Mouse (Mus musculus) neural tube, embryonic 11.5 days (tissue): Measurements from ENCODE around the gene Uqcr11. TPM values are rescaled to one million over a fixed set of nuclear protein-coding genes. Genes with fewer than 3 reads are reported as not detected.
A peak's percentile ranks its signal among the peaks of the same experiment; 100 is the strongest.

Experiments used
- ATAC-seq: fragments of 200-750 bp; cut with Nextera tagmentation; 2 replicates; pipeline ENCODE4 v1.8.0; 2017; ENCODE audit warnings: moderate number of reproducible peaks, mild to moderate bottlenecking, moderate TSS enrichment, moderate library complexity; ENCODE audit not compliant: insufficient read depth, low FRiP score, low TSS enrichment
- DNase-seq: peaks from one replicate; pipeline ENCODE4 v3.0.0-alpha.2; 2015; ENCODE audit warnings: low spot score
- H3K27ac ChIP-seq: fragments of 300-500 bp; sonication (generic); 2 replicates; pipeline ENCODE4 v1.5.1; 2014; ENCODE audit warnings: low read depth, mild to moderate bottlenecking, low read length
- H3K27me3 ChIP-seq: fragments of 300-500 bp; sonication (generic); 2 replicates; pipeline ENCODE4 v1.6.1; 2014; ENCODE audit warnings: mild to moderate bottlenecking, low read length, mixed read lengths; ENCODE audit not compliant: control insufficient read depth, insufficient read depth
- H3K36me3 ChIP-seq: fragments of 300-500 bp; sonication (generic); 2 replicates; pipeline ENCODE4 v1.6.1; 2014; ENCODE audit warnings: mild to moderate bottlenecking, low read length, moderate library complexity, mixed read lengths; ENCODE audit not compliant: control insufficient read depth, insufficient read depth
- H3K4me1 ChIP-seq: fragments of 300-500 bp; sonication (generic); 2 replicates; pipeline ENCODE4 v1.6.1; 2014; ENCODE audit warnings: low read length, mixed read lengths; ENCODE audit not compliant: control insufficient read depth, insufficient read depth
- H3K4me2 ChIP-seq: fragments of 300-500 bp; sonication (generic); 2 replicates; pipeline ENCODE4 v1.6.1; 2014; ENCODE audit warnings: low read depth, mild to moderate bottlenecking, moderate library complexity
- H3K4me3 ChIP-seq: fragments of 300-500 bp; sonication (generic); 2 replicates; pipeline ENCODE4 v1.5.1; 2014; ENCODE audit warnings: low read depth, low read length
- H3K9ac ChIP-seq: fragments of 300-500 bp; sonication (generic); 2 replicates; pipeline ENCODE4 v1.6.1; 2014; ENCODE audit warnings: mild to moderate bottlenecking, low read length
- H3K9me3 ChIP-seq: fragments of 300-500 bp; sonication (generic); 2 replicates; pipeline ENCODE4 v1.6.1; 2016; ENCODE audit warnings: low read length; ENCODE audit not compliant: control insufficient read depth
- WGBS: fragments of 180-500 bp; shearing (Covaris S2); extraction: QIAGEN DNeasy Blood & Tissue Kit; methylation state at CpG from one replicate; pipeline ENCODE4 v1.1.7; 2014; 5-methylcytosine and 5-hydroxymethylcytosine counted together
- polyA plus RNA-seq: library from polyadenylated mRNA; unstranded; fragments of >200 nt; fragmentation: Nextera tagmentation; extraction: Ambion mirVana; gene quantifications from 2 replicates; pipeline ENCODE4 v1.2.1, GENCODE M21; 2014

The Uqcr11 gene
- polyA plus RNA-seq: 494 and 521 TPM in 2 replicates

- 2% methylated on average over 27 of the region's 27 CpGs for WGBS
- no peaks in the 10 kb centered on the region for H3K9me3 ChIP-seq
- peak; percentile 94 for DNase-seq
- peak within 1 kb of the TSS; percentile 81 for H3K9ac ChIP-seq
- peaks cover 25% of the 10 kb centered on the region for H3K36me3 ChIP-seq
- peak within 1 kb of the TSS; percentile 89 for H3K4me3 ChIP-seq
- peak within 1 kb of the TSS; percentile 68 for H3K27ac ChIP-seq
- H3K4me2 ChIP-seq: peak within 1 kb of the TSS; percentile 97
- peak; percentile 56 for ATAC-seq
- no peaks in the 10 kb centered on the region for H3K27me3 ChIP-seq
- peaks cover 12% of the 10 kb centered on the region for H3K4me1 ChIP-seq
Measured at GRCm38 (mm10) chr10:80406684-80407501, at the start of gene Uqcr11. Gene Uqcr11, minus strand, starts transcription at chr10:80406830.

- Histone ChIP-seq H3K27me3 (no peaks in the 10 kb centered on the region), H3K9me3 (no peaks in the 10 kb centered on the region), H3K36me3 (no peaks in the 10 kb centered on the region), H3K4me2 (no peak overlapping the region), H3K27ac (no peak overlapping the region), H3K9ac (no peak overlapping the region), H3K4me3 (no peak overlapping the region), H3K4me1 (no peaks in the 10 kb centered on the region)
- DNase-seq (no peak), ATAC-seq (no peak)
- 86% methylated on average over 5 of the region's 5 CpGs for WGBS
Measured at GRCm38 (mm10) chr10:80455697-80456096, 49.1 kb upstream of the Uqcr11 start.

GRCm38 (mm10) chr10:80454781-80455180 lies 48.2 kb upstream of the Uqcr11 start:
- WGBS: 81% methylated on average over 5 of the region's 5 CpGs
- no peak overlapping the region for H3K27ac ChIP-seq
- H3K4me3 ChIP-seq: no peak overlapping the region
- no peaks in the 10 kb centered on the region for H3K9me3 ChIP-seq
- no peaks in the 10 kb centered on the region for H3K36me3 ChIP-seq
- no peak overlapping the region for H3K4me2 ChIP-seq
- DNase-seq (no peak), ATAC-seq (no peak)
- H3K4me1 ChIP-seq: no peaks in the 10 kb centered on the region
- no peak overlapping the region for H3K9ac ChIP-seq
- no peaks in the 10 kb centered on the region for H3K27me3 ChIP-seq

DNA sequence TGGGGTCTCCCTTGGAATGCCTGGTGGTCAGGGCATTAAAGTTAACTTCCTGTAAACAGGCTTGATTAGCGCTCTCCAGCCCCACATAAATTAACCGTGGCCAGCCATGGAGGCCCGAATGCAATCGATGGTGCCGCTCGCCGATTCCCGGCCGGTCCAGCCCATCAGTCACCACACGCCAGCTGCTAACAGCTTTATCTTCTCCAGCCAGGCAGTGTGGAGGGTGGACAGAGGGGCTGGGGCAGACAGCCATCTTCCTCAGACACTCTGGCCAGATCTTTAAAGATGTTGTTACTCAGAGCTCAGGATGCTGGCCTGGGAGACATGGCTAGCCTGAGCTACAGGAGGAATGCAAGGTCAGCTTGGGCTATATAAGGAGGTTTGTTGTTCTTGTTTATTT lies 47.0 kb upstream of the Uqcr11 start:
- no peaks in the 10 kb centered on the region for H3K36me3 ChIP-seq
- H3K27me3 ChIP-seq: no peaks in the 10 kb centered on the region; the same call in 1 of the 2 replicates
- no peak overlapping the region for H3K27ac ChIP-seq
- no peak overlapping the region for H3K4me2 ChIP-seq
- no peaks in the 10 kb centered on the region for H3K4me1 ChIP-seq
- DNase-seq (no peak), ATAC-seq (no peak)
- H3K4me3 ChIP-seq: no peak overlapping the region
- 59% methylated on average over 10 of the region's 10 CpGs for WGBS
- H3K9ac ChIP-seq: no peak overlapping the region
- no peaks in the 10 kb centered on the region for H3K9me3 ChIP-seq

DNA sequence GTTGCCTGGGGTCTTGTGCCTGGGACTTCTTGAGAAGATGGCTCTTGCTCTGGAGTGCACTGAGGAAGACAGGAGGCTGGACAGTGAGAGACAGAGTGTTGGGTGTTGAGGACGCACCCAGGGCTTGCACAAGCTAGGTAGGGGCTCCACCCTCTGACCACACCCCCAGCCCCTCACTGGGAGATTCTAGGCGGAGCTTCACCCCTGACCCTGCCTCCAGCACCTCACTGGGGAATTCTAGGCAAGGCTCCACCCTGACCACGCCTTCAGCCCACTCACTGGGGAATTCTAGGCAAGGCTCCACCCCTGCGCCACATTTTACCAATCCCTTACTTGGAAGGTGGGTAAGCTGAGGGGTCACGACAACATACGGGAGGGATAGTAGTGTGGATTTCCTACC lies 44.0 kb upstream of the Uqcr11 start:
- H3K4me2 ChIP-seq: 0 out of 2 replicates have a peak overlapping the region, but pooled peaks have one; percentile 5
- 6% methylated on average over 6 of the region's 6 CpGs for whole genome bisulfite sequencing
- DNase-seq (no peak), ATAC-seq (no peak)
- peaks cover 2% of the 10 kb centered on the region; the same call in 1 of the 2 replicates for H3K4me1 ChIP-seq
- H3K9me3 ChIP-seq: no peaks in the 10 kb centered on the region
- no peak overlapping the region for H3K9ac ChIP-seq
- H3K4me3 ChIP-seq: no peak overlapping the region
- H3K27ac ChIP-seq: no peak overlapping the region
- no peaks in the 10 kb centered on the region; the same call in 1 of the 2 replicates for H3K27me3 ChIP-seq
- H3K36me3 ChIP-seq: no peaks in the 10 kb centered on the region

- no peaks in the 10 kb centered on the region; the same call in 1 of the 2 replicates for H3K27me3 ChIP-seq
- no peaks in the 10 kb centered on the region for H3K9me3 ChIP-seq
- H3K4me3 ChIP-seq: 0 out of 2 replicates have a peak overlapping the region, but pooled peaks have one; percentile 6
- no peak overlapping the region for H3K27ac ChIP-seq
- no peaks in the 10 kb centered on the region for H3K36me3 ChIP-seq
- H3K4me1 ChIP-seq: peaks cover 2% of the 10 kb centered on the region; the same call in 1 of the 2 replicates
- H3K9ac ChIP-seq: no peak overlapping the region
- 8% methylated on average over 26 of the region's 26 CpGs for WGBS
- DNase-seq: peak; percentile 89
- peak; percentile 45; the same call in 1 of the 2 replicates for ATAC-seq
- 0 out of 2 replicates have a peak overlapping the region, but pooled peaks have one; percentile 21 for H3K4me2 ChIP-seq
Measured at GRCm38 (mm10) chr10:80445898-80446601, 39.4 kb upstream of the Uqcr11 start.

- no peaks in the 10 kb centered on the region; the same call in 1 of the 2 replicates for H3K27me3 ChIP-seq
- no peaks in the 10 kb centered on the region for H3K9me3 ChIP-seq
- ATAC-seq: no peak
- H3K4me1 ChIP-seq: peaks cover 2% of the 10 kb centered on the region; the same call in 1 of the 2 replicates
- H3K4me3 ChIP-seq: no peak overlapping the region
- WGBS: 18% methylated on average over 1 of the region's 1 CpGs
- no peak overlapping the region for H3K9ac ChIP-seq
- H3K4me2 ChIP-seq: no peak overlapping the region
- H3K36me3 ChIP-seq: no peaks in the 10 kb centered on the region
- no peak for DNase-seq
- H3K27ac ChIP-seq: no peak overlapping the region
Measured at GRCm38 (mm10) chr10:80445052-80445451, 38.4 kb upstream of the Uqcr11 start.

GRCm38 (mm10) chr10:80444339-80445045 lies 37.9 kb upstream of the Uqcr11 start:
- Histone ChIP-seq H3K27ac (no peak overlapping the region), H3K9me3 (no peaks in the 10 kb centered on the region), H3K4me2 (no peak overlapping the region), H3K4me3 (no peak overlapping the region), H3K27me3 (no peaks in the 10 kb centered on the region; the same call in 1 of the 2 replicates), H3K4me1 (peaks cover 2% of the 10 kb centered on the region; the same call in 1 of the 2 replicates), H3K36me3 (no peaks in the 10 kb centered on the region), H3K9ac (no peak overlapping the region)
- DNase-seq: no peak
- 50% methylated on average over 5 of the region's 5 CpGs for WGBS
- ATAC-seq: no peak
